Mouse (Mus musculus): ENCODE results near the gene Stim1.
"Not testable (repeated sequence)": the region's sequence is repeated elsewhere in the genome, so short reads cannot be mapped to it uniquely, and the experiment has no call there.

Gene Stim1

GRCm38 (mm10) chr7:102441657-102442391 lies 174.2 kb downstream of the Stim1 start, which contains the start of gene Rrm1:
Gene Rrm1, plus strand, starts transcription at chr7:102441695.
- DNase-seq (ENCODE audit: low read depth, low spot score): peak; percentile 97

- no peak for DNase-seq (ENCODE audit: low read depth, low spot score)
Observed at GRCm38 (mm10) chr7:102442432-102442831, 174.8 kb downstream of the Stim1 start.

- no peak for DNase-seq (ENCODE audit: low read depth, low spot score)
Observed at GRCm38 (mm10) chr7:102444301-102444700, 176.7 kb downstream of the Stim1 start.

- no peak for DNase-seq (ENCODE audit: low read depth, low spot score)
Observed at GRCm38 (mm10) chr7:102446438-102446837, 178.8 kb downstream of the Stim1 start.

- no peak for DNase-seq (ENCODE audit: low read depth, low spot score)
Observed at GRCm38 (mm10) chr7:102458618-102459380, 191.2 kb downstream of the Stim1 start.

GRCm38 (mm10) chr7:102467566-102467965 lies 200.0 kb downstream of the Stim1 start:
- DNase-seq (ENCODE audit: low read depth, low spot score): no peak

GRCm38 (mm10) chr7:102472675-102473074 lies 205.1 kb downstream of the Stim1 start:
- DNase-seq (ENCODE audit: low read depth, low spot score): no peak

GRCm38 (mm10) chr7:102476601-102477000 lies 209.0 kb downstream of the Stim1 start:
- no peak for DNase-seq (ENCODE audit: low read depth, low spot score)

- no peak for DNase-seq (ENCODE audit: low read depth, low spot score)
Observed at GRCm38 (mm10) chr7:102477377-102477776, 209.8 kb downstream of the Stim1 start.

GRCm38 (mm10) chr7:102478425-102478824 lies 210.8 kb downstream of the Stim1 start:
- DNase-seq (ENCODE audit: low read depth, low spot score): no peak

- DNase-seq (ENCODE audit: low read depth, low spot score): no peak
Observed at GRCm38 (mm10) chr7:102478926-102479325, 211.3 kb downstream of the Stim1 start.

- DNase-seq (ENCODE audit: low read depth, low spot score): no peak
Observed at GRCm38 (mm10) chr7:102479368-102480078, 211.9 kb downstream of the Stim1 start.

- no peak for DNase-seq (ENCODE audit: low read depth, low spot score)
Observed at GRCm38 (mm10) chr7:102480821-102481220, 213.2 kb downstream of the Stim1 start.

GRCm38 (mm10) chr7:102481579-102481978 lies 214.0 kb downstream of the Stim1 start, which contains the start of gene Olfr543:
Gene Olfr543, minus strand, starts transcription at chr7:102481679.
- no peak for DNase-seq (ENCODE audit: low read depth, low spot score)

GRCm38 (mm10) chr7:102483665-102484064 lies 216.1 kb downstream of the Stim1 start:
- DNase-seq (ENCODE audit: low read depth, low spot score): no peak

GRCm38 (mm10) chr7:102484766-102485165 lies 217.2 kb downstream of the Stim1 start:
- DNase-seq (ENCODE audit: low read depth, low spot score): not testable (repeated sequence)

- no peak for DNase-seq (ENCODE audit: low read depth, low spot score)
Observed at GRCm38 (mm10) chr7:102486105-102486504, 218.5 kb downstream of the Stim1 start.
